Mouse (Mus musculus): Measurements from ENCODE around the gene Dusp3. TPM values are rescaled to one million over a fixed set of nuclear protein-coding genes. Genes with fewer than 3 reads are reported as not detected.

Gene Dusp3
- polyA plus RNA-seq (2017; shearing (Covaris generic)), result 0.14 TPM

DNA sequence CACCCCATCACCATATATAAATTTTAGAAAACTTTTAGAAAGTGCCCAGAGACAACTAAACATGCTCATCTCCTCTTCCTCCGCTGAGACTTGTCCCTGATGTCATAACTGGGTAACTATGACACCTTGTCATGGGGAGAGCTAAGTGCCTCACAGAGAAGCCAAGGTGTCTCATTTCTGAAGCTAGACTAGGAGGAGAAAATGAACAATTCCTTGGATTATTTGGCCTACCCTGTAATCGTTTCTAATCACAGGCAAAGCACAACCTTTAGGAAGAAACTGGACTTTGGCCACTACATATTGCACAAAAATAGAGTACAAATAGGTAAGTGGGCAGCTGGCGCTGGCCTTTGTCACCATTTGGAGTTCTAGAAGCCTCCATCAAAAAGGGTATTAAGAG lies at the start of gene Dusp3:
Dusp3 (minus strand) TSS at position 101 of the 400 bp plus-strand sequence.

DNA sequence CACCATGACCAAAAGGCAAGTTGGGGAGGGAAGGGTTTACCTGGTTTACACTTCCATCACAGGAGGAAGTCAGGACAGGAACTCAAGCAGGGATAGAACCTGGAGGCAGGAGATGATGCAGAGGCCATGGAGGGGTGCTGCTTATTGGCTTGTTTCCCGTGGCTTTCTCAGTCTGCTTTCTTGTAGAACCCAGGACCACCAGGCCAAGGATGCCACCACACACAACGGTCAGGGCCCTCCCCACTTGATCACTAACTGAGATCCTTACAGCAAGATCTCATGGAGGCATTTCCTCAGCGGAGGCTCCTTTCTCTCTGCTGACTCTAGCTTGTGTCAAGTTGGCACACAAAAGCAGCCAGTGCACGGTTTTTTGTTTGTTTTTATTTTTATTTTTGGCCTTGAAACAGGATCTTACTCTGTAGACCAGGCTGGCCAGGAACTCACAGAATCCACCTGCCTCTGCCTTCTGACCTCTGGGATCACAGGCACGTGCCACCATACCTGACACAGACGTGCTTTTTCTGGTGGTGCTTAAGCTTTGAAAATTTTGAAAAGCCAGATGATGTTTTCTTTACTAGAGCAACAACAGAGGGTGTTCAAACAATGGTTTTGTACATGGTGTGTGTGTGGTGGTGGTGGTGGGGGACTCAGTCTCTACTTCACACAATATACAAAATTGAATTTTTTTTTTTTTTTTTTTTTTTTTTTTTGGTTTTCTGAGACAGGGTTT lies 41.4 kb upstream of the Dusp3 start, which contains the start of gene Mpp3:
Mpp3 (minus strand) TSS at position 375 of the 730 bp plus-strand sequence.

GRCm38 (mm10) chr11:101984054-101985025 lies 2.5 kb downstream of the Dusp3 start, which contains the start of gene Cfap97d1:
TSS of gene Cfap97d1 (plus strand) at chr11:101984279.

DNA sequence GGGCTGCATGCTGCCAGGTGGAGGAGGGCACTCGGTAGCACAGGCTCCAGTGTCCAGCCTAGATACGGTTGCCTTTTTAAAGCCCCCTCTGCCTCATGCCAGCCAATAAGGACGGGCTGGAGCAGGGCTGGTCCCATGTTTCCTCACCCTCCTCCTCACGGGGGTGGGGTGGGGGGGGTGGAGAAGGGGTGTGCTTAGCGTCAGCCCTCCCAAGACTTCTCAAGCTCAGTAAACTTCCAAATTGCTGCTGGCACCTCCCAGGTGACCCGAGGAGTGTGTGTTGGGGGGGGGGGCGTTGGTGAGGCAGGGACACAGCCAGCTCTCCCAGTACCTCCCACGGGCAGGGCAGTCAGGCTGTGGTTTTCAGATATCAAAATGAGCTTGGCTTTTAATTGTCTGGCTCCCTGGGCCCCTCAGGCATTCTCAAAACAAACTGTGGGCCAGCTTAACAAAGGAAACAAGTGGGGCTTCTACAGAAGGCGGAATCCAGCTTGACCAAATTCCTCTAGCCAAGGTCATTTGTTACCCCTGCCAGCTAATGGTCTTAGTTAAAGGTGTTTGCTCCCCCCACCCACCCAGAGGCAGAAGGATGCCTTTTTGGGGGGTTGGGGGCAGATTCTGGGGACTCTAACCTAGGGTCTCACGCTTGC lies 19.7 kb downstream of the Dusp3 start, which contains the start of gene Sost:
Sost (minus strand) TSS at position 51 of the 650 bp plus-strand sequence.

Other genes starting within 250 kb of the Dusp3 start
- 0.11 TPM for gene Etv4, start 201.6 kb downstream of the Dusp3 start, polyA plus RNA-seq (2017; shearing (Covaris generic))
- not detected for gene Meox1, start 92.6 kb downstream of the Dusp3 start, polyA plus RNA-seq (2017; shearing (Covaris generic))
- not detected for gene Sost, start 20.0 kb downstream of the Dusp3 start, polyA plus RNA-seq (2017; shearing (Covaris generic))
- not detected for gene Cfap97d1, start 2.7 kb downstream of the Dusp3 start, polyA plus RNA-seq (2017; shearing (Covaris generic))
- gene Mpp3, start 41.4 kb upstream of the Dusp3 start, polyA plus RNA-seq (2017; shearing (Covaris generic)), result 0.12 TPM
- gene Cd300lg, start 54.5 kb upstream of the Dusp3 start, polyA plus RNA-seq (2017; shearing (Covaris generic)), result not detected
- gene Mpp2, start 101.5 kb upstream of the Dusp3 start, polyA plus RNA-seq (2017; shearing (Covaris generic)), result 1.8 TPM
- not detected for gene Ppy, start 114.3 kb upstream of the Dusp3 start, polyA plus RNA-seq (2017; shearing (Covaris generic))
- not detected for gene Pyy, start 120.8 kb upstream of the Dusp3 start, polyA plus RNA-seq (2017; shearing (Covaris generic))
- not detected for gene Nags, start 158.5 kb upstream of the Dusp3 start, polyA plus RNA-seq (2017; shearing (Covaris generic))
- 8.5 TPM for gene Tmem101, start 169.4 kb upstream of the Dusp3 start, polyA plus RNA-seq (2017; shearing (Covaris generic))
- gene Lsm12, start 198.3 kb upstream of the Dusp3 start, polyA plus RNA-seq (2017; shearing (Covaris generic)), result 74.0 TPM
- 40.2 TPM for gene G6pc3, start 202.6 kb upstream of the Dusp3 start, polyA plus RNA-seq (2017; shearing (Covaris generic))
- gene Hdac5, start 243.2 kb upstream of the Dusp3 start, polyA plus RNA-seq (2017; shearing (Covaris generic)), result 34.6 TPM